Mouse (Mus musculus): ENCODE results near the gene Kazn. TPM values are rescaled to one million over a fixed set of nuclear protein-coding genes. Genes with fewer than 3 reads are reported as not detected.

Gene Kazn
- polyA plus RNA-seq, 1 experiment, result 43.2 TPM

- H3K4me3 ChIP-seq (replicated peaks; ENCODE audit: extremely low read depth, low read depth, low read length), result no peak overlapping the region
- no peak for DNase-seq
- 44% methylated on average over 1 of the region's 1 CpGs for WGBS
- H3K4me1 ChIP-seq (ENCODE audit: control insufficient read depth, insufficient read depth, low read length), result no peaks in the 10 kb centered on the region
- TF ChIP-seq POLR2A (IDR thresholded peaks at IDR 0.05; ENCODE audit: borderline replicate concordance, extremely low read depth, low read depth, low read length), result no peak
- TF ChIP-seq CTCF (IDR thresholded peaks at IDR 0.05; ENCODE audit: insufficient read depth, low read length), result no peak
These were observed 118.0 kb downstream of the Kazn start for GRCm38 (mm10) chr4:142121164-142121563.

- no peaks in the 10 kb centered on the region for H3K4me1 ChIP-seq (ENCODE audit: control insufficient read depth, insufficient read depth, low read length)
- 76% methylated on average over 7 of the region's 7 CpGs for WGBS
- DNase-seq, result no peak
- no peak for TF ChIP-seq CTCF (IDR thresholded peaks at IDR 0.05; ENCODE audit: insufficient read depth, low read length)
- no peak for TF ChIP-seq POLR2A (IDR thresholded peaks at IDR 0.05; ENCODE audit: borderline replicate concordance, extremely low read depth, low read depth, low read length)
- no peak overlapping the region for H3K4me3 ChIP-seq (replicated peaks; ENCODE audit: extremely low read depth, low read depth, low read length)
These were observed 120.7 kb downstream of the Kazn start for GRCm38 (mm10) chr4:142118522-142118921.

GRCm38 (mm10) chr4:142117993-142118392 is 121.2 kb downstream of the Kazn start:
- 90% methylated on average over 12 of the region's 12 CpGs for WGBS
- no peak for TF ChIP-seq POLR2A (IDR thresholded peaks at IDR 0.05; ENCODE audit: borderline replicate concordance, extremely low read depth, low read depth, low read length)
- TF ChIP-seq CTCF (IDR thresholded peaks at IDR 0.05; ENCODE audit: insufficient read depth, low read length), result no peak
- DNase-seq, result no peak
- Histone ChIP-seq H3K4me3 (replicated peaks; ENCODE audit: extremely low read depth, low read depth, low read length) (no peak overlapping the region), H3K4me1 (ENCODE audit: control insufficient read depth, insufficient read depth, low read length) (no peaks in the 10 kb centered on the region)

DNA sequence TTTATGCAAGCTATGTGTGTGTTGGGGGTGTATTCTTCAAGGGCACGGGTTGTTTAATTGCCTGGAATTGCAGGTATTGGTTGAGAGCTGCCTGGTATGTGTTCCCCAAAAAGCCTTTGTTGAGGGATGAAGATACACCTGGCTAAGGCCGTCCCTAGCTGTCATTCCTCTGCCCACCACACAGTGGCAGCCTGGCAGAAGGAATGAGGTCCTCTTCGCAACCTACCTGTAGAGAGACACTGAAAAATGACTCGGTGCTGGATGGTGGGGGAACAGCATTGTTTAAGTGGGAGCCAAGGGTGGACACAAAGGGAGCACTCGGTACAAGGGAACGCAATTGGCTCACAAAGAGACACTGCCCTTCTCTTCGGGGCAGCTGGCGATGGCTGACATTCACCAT is 125.9 kb downstream of the Kazn start:
- 30% methylated on average over 8 of the region's 8 CpGs for WGBS

DNA sequence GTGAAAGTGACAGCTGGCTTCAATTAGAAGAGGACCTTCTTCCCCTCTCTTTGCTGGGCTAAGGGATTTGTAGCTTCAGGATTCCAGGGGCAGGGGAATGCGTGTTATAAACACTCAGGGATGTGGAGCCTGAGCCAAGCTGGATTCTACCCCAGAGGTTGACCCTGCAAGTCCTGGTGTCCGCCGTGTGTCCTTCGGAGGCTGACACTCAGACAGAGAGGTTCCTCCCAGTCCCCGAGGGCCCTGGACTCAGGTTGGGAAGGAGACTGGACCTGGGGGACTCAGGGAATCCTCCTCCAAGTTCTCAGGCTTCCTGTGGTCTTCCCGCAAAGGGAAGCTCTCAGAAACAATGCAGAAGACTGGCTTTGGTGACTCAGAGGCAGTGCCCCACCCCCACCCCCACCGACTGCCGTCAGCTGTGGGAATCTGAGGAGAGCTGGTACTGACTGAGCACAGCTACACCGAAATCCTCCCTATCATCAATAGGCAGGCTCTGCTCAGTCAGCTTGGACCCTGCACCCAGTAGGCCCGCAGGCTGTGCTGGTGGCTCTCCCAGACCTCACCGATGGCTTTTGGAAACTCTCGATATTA is 136.0 kb downstream of the Kazn start:
- TF ChIP-seq CTCF (IDR thresholded peaks at IDR 0.05; ENCODE audit: insufficient read depth, low read length), result no peak
- TF ChIP-seq POLR2A (IDR thresholded peaks at IDR 0.05; ENCODE audit: borderline replicate concordance, extremely low read depth, low read depth, low read length), result no peak
- H3K4me1 ChIP-seq (ENCODE audit: control insufficient read depth, insufficient read depth, low read length), result peaks cover 5% of the 10 kb centered on the region
- DNase-seq, result no peak
- H3K4me3 ChIP-seq (replicated peaks; ENCODE audit: extremely low read depth, low read depth, low read length), result no peak overlapping the region
- 41% methylated on average over 12 of the region's 12 CpGs for WGBS

More for the DNA sequence above, 125.9 kb downstream of the Kazn start:
- no peak overlapping the region for H3K4me3 ChIP-seq (replicated peaks; ENCODE audit: extremely low read depth, low read depth, low read length)
- TF ChIP-seq CTCF (IDR thresholded peaks at IDR 0.05; ENCODE audit: insufficient read depth, low read length) (peak; percentile 87), POLR2A (IDR thresholded peaks at IDR 0.05; ENCODE audit: borderline replicate concordance, extremely low read depth, low read depth, low read length) (no peak)
- DNase-seq, result peak; percentile 34
- no peaks in the 10 kb centered on the region for H3K4me1 ChIP-seq (ENCODE audit: control insufficient read depth, insufficient read depth, low read length)

DNA sequence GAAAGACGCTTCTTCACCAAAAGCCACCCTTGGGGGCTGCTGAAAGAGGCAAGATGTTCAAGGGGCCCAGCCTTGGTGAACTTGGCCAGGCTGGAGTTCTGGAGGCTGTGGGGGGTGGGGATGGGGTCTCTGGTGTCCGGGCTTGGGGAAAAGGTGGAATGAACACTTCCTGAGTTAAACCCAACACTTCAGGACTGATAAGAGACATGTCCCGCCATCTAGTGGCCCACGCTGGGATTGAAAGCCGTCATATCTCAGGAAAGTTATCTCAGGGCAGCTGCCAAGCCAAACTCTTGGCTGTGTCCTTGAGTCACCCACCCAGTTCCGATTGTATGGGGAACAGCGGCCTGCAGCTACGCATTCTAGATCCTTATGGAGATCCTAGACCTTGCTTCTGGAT is 140.9 kb downstream of the Kazn start:
- H3K4me1 ChIP-seq (ENCODE audit: control insufficient read depth, insufficient read depth, low read length), result peaks cover 16% of the 10 kb centered on the region
- peak; percentile 85 for DNase-seq
- TF ChIP-seq POLR2A (IDR thresholded peaks at IDR 0.05; ENCODE audit: borderline replicate concordance, extremely low read depth, low read depth, low read length) (no peak), CTCF (IDR thresholded peaks at IDR 0.05; ENCODE audit: insufficient read depth, low read length) (peak; percentile 67)
- no peak overlapping the region for H3K4me3 ChIP-seq (replicated peaks; ENCODE audit: extremely low read depth, low read depth, low read length)
- WGBS, result 3% methylated on average over 8 of the region's 8 CpGs

DNA sequence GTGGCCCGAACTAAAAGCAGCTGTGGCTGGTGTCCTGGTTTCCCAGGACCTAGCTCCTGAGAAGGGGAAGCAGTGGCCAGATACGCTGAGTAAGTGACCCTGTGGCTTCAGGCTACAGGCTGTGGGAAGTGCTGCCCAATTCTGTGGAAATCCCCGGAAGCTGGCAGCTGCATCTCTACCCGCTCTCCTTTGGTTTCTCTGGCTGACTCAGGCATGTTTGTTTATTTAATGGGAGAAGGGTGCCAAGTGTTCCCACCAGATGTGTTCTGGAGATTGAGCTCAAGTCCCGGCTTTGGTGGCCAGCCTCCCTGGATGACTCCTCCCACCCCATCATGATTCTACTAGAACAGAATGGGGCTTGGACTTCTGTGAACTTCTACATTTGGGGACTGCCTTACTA is 141.3 kb downstream of the Kazn start:
- Histone ChIP-seq H3K4me3 (replicated peaks; ENCODE audit: extremely low read depth, low read depth, low read length) (no peak overlapping the region), H3K4me1 (ENCODE audit: control insufficient read depth, insufficient read depth, low read length) (peaks cover 16% of the 10 kb centered on the region)
- DNase-seq, result peak; percentile 68
- TF ChIP-seq CTCF (IDR thresholded peaks at IDR 0.05; ENCODE audit: insufficient read depth, low read length), result no peak
- TF ChIP-seq POLR2A (IDR thresholded peaks at IDR 0.05; ENCODE audit: borderline replicate concordance, extremely low read depth, low read depth, low read length), result no peak
- WGBS, result 3% methylated on average over 5 of the region's 5 CpGs

DNA sequence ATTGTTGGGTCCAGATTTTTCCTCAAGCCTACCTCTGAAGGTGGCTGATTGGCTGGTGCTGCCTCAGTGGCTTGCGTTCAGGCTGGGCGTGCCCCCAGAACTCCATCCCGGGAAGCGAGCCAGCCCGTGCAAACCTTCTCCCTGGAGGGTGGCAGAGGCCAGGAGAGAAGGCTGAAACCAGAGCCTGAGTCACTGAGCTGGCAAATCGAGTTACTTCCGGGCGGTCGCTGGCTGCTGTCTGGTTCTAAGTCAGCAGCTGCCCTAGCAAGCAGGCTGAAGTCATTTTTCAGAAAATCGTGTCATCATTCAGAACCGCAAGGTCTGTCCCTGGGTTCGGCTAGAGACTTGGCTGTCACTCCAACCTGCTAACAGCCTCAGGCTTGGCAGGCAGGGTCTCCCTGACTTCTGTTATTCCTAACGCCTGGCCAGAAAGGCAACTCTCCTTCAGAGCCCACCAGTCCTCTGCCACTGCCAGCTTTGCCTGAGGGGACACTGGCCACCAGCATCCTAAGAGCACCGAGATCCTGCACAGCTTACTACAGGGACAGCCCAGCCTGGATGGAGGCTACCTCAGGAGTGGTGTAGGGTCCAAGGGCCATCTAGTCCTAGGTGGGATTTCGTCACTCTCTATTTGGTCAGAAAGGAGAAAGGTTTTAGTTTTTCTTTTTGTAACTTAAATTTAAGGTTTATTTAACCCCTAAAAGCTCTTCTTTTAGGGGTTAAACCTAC is 143.5 kb downstream of the Kazn start:
- WGBS, result 50% methylated on average over 15 of the region's 15 CpGs
- Histone ChIP-seq H3K4me1 (ENCODE audit: control insufficient read depth, insufficient read depth, low read length) (peaks cover 16% of the 10 kb centered on the region), H3K4me3 (replicated peaks; ENCODE audit: extremely low read depth, low read depth, low read length) (no peak overlapping the region)
- DNase-seq, result no peak
- no peak for TF ChIP-seq POLR2A (IDR thresholded peaks at IDR 0.05; ENCODE audit: borderline replicate concordance, extremely low read depth, low read depth, low read length)
- TF ChIP-seq CTCF (IDR thresholded peaks at IDR 0.05; ENCODE audit: insufficient read depth, low read length), result no peak

- DNase-seq, result no peak
- Histone ChIP-seq H3K4me3 (replicated peaks; ENCODE audit: extremely low read depth, low read depth, low read length) (no peak overlapping the region), H3K4me1 (ENCODE audit: control insufficient read depth, insufficient read depth, low read length) (peaks cover 16% of the 10 kb centered on the region)
- TF ChIP-seq POLR2A (IDR thresholded peaks at IDR 0.05; ENCODE audit: borderline replicate concordance, extremely low read depth, low read depth, low read length) (no peak), CTCF (IDR thresholded peaks at IDR 0.05; ENCODE audit: insufficient read depth, low read length) (no peak)
- WGBS, result 70% methylated on average over 11 of the region's 11 CpGs
These were observed 144.8 kb downstream of the Kazn start for GRCm38 (mm10) chr4:142094386-142094785.

DNA sequence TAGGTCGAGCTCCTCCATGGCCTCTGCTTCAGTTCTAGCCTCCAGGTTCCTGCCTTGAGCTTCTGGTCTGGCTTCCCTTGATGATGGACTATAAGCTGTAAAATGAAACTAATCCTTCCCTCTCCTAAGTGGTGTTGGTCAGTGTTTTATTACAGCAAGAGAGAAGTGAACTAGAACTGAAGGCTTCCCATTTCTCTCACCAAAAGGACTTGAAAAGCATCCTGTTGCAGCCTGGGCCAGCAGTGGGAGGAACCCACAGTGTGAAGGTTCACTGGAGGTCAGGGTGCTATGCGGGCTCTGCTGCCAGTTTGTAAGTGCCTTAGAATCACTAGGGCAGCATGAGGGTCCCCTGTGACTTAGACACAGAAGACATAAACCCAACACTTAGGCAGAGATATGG is 148.1 kb downstream of the Kazn start:
- TF ChIP-seq POLR2A (IDR thresholded peaks at IDR 0.05; ENCODE audit: borderline replicate concordance, extremely low read depth, low read depth, low read length) (no peak), CTCF (IDR thresholded peaks at IDR 0.05; ENCODE audit: insufficient read depth, low read length) (no peak)
- WGBS, result 76% methylated on average over 2 of the region's 2 CpGs
- Histone ChIP-seq H3K4me3 (replicated peaks; ENCODE audit: extremely low read depth, low read depth, low read length) (no peak overlapping the region), H3K4me1 (ENCODE audit: control insufficient read depth, insufficient read depth, low read length) (peaks cover 4% of the 10 kb centered on the region; the same call in 1 of the 2 replicates)
- DNase-seq, result no peak
